Mouse (Mus musculus) heart, embryonic 13.5 days (tissue): ENCODE data around the gene Tead2. TPM values are rescaled to one million over a fixed set of nuclear protein-coding genes. Genes with fewer than 3 reads are reported as not detected.

Experiments used
- ATAC-seq: fragments of 200-750 bp; cut with Nextera tagmentation; 2 replicates; pipeline ENCODE4 v1.8.0; 2017; ENCODE audit warnings: moderate TSS enrichment; ENCODE audit not compliant: insufficient number of reproducible peaks, low FRiP score, low TSS enrichment; ENCODE audit errors: extremely low read depth
- H3K27ac ChIP-seq: fragments of 300-500 bp; sonication (generic); replicated peaks from 2 replicates; pipeline ENCODE4 v1.5.1; 2015; ENCODE audit warnings: moderate library complexity, mild to moderate bottlenecking, inconsistent platforms
- H3K27me3 ChIP-seq: fragments of 300-500 bp; sonication (generic); replicated peaks from 2 replicates; pipeline ENCODE4 v1.6.1; 2015; ENCODE audit warnings: mild to moderate bottlenecking, inconsistent platforms
- H3K36me3 ChIP-seq: fragments of 300-500 bp; sonication (generic); 2 replicates; pipeline ENCODE4 v1.6.1; 2015; ENCODE audit warnings: mild to moderate bottlenecking, inconsistent platforms
- H3K4me1 ChIP-seq: fragments of 300-500 bp; sonication (generic); 2 replicates; pipeline ENCODE4 v1.6.1; 2015; ENCODE audit warnings: inconsistent platforms
- H3K4me2 ChIP-seq: fragments of 300-500 bp; sonication (generic); 2 replicates; pipeline ENCODE4 v1.6.1; 2015; ENCODE audit warnings: inconsistent platforms, mild to moderate bottlenecking, moderate library complexity
- H3K4me3 ChIP-seq: fragments of 300-500 bp; sonication (generic); 2 replicates; pipeline ENCODE4 v1.5.1; 2015; ENCODE audit warnings: moderate library complexity, mild to moderate bottlenecking, inconsistent platforms
- H3K9ac ChIP-seq: fragments of 300-500 bp; sonication (generic); 2 replicates; pipeline ENCODE4 v1.6.1; 2015; ENCODE audit warnings: inconsistent platforms, mild to moderate bottlenecking, moderate library complexity
- H3K9me3 ChIP-seq: fragments of 300-500 bp; sonication (generic); 2 replicates; pipeline ENCODE4 v1.6.1; 2016; ENCODE audit warnings: inconsistent platforms
- WGBS: fragments of 180-500 bp; shearing (Covaris S2); methylation state at CpG from one replicate; pipeline ENCODE4 v1.1.7; 2015; ENCODE audit warnings: mixed read lengths; 5-methylcytosine and 5-hydroxymethylcytosine counted together
- polyA plus RNA-seq: library from polyadenylated mRNA; unstranded; fragments of >200 nt; fragmentation: Nextera tagmentation; extraction: Ambion mirVana; gene quantifications from 2 replicates; pipeline ENCODE4 v1.2.1, GENCODE M21; 2015

Gene Tead2
- polyA plus RNA-seq, 1 experiment from 2014 or later = 127 TPM

DNA sequence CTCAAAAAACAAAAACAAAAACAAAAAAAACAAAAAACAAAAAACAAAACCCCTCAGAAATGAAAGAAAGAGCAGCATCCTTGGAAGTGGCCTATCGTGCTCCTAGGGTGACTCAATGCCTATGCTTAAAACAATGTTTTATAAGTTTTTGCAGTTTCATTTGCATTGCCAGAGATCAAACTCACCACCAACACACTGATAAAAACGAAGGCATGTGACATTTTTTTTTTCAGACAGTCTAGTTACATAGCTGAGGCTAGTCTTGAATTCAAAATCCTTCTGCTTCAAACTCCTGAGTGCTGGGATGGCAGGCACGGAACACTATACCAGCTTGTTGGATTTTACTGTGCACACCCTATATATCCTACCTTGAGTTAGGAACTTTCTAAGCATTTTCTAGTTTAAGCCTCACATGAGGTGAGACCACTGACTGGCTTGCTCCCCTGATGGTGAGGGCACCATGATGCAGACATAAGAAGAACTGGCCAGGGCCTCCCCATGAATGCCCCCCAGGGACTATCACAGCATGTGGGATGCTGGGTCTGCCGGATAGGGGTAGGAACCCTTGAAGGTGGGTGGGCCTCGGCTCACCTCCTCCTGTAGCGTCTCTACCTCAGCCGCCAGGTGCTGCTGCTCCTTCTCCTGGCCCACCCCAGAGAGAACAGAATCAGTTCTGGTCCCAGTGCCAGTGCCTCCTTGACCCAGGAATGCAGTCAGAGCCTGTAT lies 22.8 kb upstream of the Tead2 start:
- ATAC-seq = no peak
- H3K4me1 ChIP-seq = peaks cover 26% of the 10 kb centered on the region
- H3K4me3 ChIP-seq = no peak overlapping the region
- H3K27me3 ChIP-seq = peaks cover 68% of the 10 kb centered on the region
- H3K36me3 ChIP-seq = no peaks in the 10 kb centered on the region
- no peaks in the 10 kb centered on the region for H3K9me3 ChIP-seq
- H3K4me2 ChIP-seq = no peak overlapping the region
- no peak overlapping the region for H3K9ac ChIP-seq
- H3K27ac ChIP-seq = no peak overlapping the region
- WGBS = 77% methylated on average over 7 of the region's 7 CpGs

GRCm38 (mm10) chr7:45193406-45193805 lies 22.1 kb upstream of the Tead2 start:
- H3K27me3 ChIP-seq = peaks cover 63% of the 10 kb centered on the region
- no peaks in the 10 kb centered on the region for H3K36me3 ChIP-seq
- 63% methylated on average over 5 of the region's 5 CpGs for WGBS
- H3K27ac ChIP-seq = no peak overlapping the region
- ATAC-seq = no peak
- peaks cover 26% of the 10 kb centered on the region for H3K4me1 ChIP-seq
- H3K4me3 ChIP-seq = no peak overlapping the region
- H3K9me3 ChIP-seq = no peaks in the 10 kb centered on the region
- no peak overlapping the region for H3K9ac ChIP-seq
- no peak overlapping the region for H3K4me2 ChIP-seq

DNA sequence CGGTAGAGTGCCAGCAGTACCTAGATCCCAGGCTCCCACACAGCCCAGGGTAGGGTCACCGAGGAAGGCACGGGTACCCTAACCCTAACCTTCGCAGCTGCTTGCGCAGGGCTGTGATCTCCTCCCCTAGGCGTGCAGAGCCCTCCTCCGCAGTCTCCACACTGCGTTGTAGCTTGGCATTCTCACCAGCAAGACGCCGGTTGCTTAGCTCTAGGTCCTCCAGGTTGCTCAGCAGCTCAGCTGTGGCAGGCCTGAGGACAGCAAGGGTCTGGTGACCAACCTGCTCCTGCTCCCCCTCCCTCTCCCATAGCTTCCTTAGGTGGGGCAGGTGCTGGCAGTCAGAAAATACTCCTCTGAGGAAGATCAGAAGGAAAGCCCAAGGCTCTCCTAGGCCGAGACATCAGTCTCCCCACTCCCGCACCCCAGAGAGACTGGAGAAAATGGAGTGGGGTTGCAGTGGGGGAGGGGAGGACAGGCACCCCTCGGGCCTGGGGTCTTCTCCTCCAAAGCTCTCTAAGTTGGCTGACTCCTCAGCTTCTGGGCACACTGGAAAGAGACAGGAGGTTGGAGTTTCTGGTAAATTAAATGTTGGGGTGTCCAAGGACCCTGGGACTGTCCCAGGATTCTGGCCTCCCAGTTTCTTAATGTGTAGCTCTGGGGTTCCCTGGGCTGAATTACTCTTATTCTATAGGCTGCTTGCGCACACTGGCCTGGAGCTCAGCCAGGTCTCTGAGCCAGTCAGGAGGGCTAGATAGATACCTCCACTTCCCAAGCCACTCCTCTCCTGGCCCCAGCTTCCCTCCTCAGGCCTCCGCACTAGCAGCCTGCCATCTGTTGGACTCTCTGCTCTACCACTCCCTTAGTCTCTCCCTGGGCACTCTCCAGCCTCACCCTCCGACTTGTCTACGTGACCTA lies 21.4 kb upstream of the Tead2 start:
- Histone ChIP-seq H3K4me2 (no peak overlapping the region), H3K4me1 (peaks cover 26% of the 10 kb centered on the region)
- WGBS = 74% methylated on average over 17 of the region's 17 CpGs

DNA sequence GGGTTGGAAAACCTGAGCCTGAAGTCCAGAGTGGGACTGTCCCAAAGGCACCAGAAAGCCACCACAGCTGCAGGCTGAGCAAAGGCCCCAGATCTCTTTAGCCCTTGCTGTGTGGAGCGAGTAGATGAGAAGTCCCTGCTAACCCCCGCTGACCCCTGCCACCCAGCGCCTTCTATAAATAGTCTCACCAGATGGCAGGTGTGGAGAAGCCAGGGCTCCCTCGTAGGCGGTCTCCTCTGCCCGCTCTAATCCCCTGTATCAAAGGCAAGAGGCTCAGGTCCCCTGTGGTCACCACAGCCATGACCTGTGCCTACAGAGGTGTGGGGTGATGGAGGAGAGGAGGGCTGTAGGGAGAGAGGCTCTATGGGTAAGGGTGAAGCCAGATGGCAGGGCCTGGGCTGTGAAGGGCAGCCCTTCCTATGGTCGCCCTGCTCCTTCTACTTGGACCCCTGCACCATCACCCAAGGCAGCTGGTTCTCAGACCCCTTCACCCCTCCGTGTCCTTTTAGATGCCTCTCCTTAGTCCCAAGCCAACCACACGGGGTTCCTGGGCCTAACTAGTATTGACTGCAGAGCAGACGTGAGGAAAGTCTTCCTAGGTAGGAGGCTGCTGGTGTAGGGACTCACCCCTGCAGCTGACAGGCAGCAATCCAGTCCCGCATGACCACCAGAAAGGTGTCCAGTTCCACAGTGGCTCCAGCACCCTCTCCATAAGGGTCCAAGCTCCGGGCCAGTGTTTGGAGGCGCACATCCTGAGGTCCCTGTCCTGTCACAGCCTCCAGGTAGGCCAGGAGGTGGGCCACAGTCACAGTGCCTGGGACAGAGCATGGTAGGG lies 20.0 kb upstream of the Tead2 start:
- no peak overlapping the region for H3K27ac ChIP-seq
- no peak for ATAC-seq
- no peaks in the 10 kb centered on the region for H3K36me3 ChIP-seq
- peaks cover 53% of the 10 kb centered on the region for H3K27me3 ChIP-seq
- WGBS = 51% methylated on average over 13 of the region's 13 CpGs
- H3K4me2 ChIP-seq = no peak overlapping the region
- H3K4me3 ChIP-seq = no peak overlapping the region
- no peaks in the 10 kb centered on the region for H3K9me3 ChIP-seq
- no peak overlapping the region for H3K9ac ChIP-seq
- peaks cover 26% of the 10 kb centered on the region for H3K4me1 ChIP-seq

More for the DNA sequence above, 21.4 kb upstream of the Tead2 start:
- H3K27me3 ChIP-seq = peaks cover 62% of the 10 kb centered on the region
- no peak for ATAC-seq
- H3K36me3 ChIP-seq = no peaks in the 10 kb centered on the region
- H3K27ac ChIP-seq = no peak overlapping the region
- no peak overlapping the region for H3K9ac ChIP-seq
- no peaks in the 10 kb centered on the region for H3K9me3 ChIP-seq
- H3K4me3 ChIP-seq = no peak overlapping the region

- 71% methylated on average over 4 of the region's 4 CpGs for WGBS
- Histone ChIP-seq H3K4me1 (peaks cover 26% of the 10 kb centered on the region), H3K27me3 (peaks cover 47% of the 10 kb centered on the region), H3K9me3 (no peaks in the 10 kb centered on the region), H3K4me3 (no peak overlapping the region), H3K9ac (no peak overlapping the region), H3K27ac (no peak overlapping the region), H3K4me2 (no peak overlapping the region), H3K36me3 (no peaks in the 10 kb centered on the region)
- ATAC-seq = no peak
These were observed 19.4 kb upstream of the Tead2 start for GRCm38 (mm10) chr7:45196176-45196535.

DNA sequence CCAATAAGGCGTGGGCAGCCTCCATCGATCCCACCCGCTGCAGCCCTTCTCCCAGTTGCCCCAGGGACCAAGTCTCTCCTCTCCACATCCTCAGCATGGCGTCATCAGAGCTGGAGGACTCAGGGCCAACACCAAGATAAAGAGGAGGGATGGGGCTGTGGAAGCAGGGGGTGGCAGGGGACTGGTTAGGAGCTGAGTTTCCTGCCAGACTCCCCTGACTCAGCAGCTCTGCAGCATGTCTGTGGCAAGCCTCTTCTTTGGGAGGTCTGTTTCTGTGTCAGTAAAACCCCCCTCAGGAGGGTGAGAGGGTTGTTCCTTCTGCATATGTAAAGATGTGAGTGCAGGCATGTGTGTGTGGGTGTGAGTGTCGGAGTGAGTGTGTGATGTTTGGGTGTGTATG lies 18.6 kb upstream of the Tead2 start:
- H3K4me1 ChIP-seq = peaks cover 19% of the 10 kb centered on the region
- 56% methylated on average over 5 of the region's 5 CpGs for WGBS

DNA sequence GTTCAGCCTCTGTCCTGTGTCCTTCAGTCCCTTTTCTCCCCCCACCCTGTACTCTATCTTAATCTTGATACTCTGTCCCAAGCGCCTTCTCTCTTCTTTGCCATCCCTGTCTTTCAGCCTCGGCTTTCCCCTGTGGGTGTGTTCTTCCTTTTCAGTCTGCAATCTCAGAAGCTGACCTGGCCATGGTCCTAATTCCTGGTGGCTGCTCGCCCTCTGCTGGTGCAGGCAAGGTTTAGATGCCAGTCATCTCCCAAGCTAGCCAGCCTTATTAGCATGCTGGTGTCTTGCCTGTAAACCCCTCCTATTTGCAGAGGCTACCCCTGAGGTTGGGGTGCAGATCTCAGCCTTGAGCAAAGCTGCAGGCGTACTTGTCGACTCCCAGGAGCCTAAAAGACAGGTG lies 17.1 kb upstream of the Tead2 start:
- no peak overlapping the region for H3K9ac ChIP-seq
- no peak for ATAC-seq
- no peak overlapping the region for H3K4me3 ChIP-seq

More for the DNA sequence above, 18.6 kb upstream of the Tead2 start:
- Histone ChIP-seq H3K4me3 (no peak overlapping the region), H3K36me3 (no peaks in the 10 kb centered on the region), H3K4me2 (no peak overlapping the region), H3K9ac (no peak overlapping the region), H3K27ac (no peak overlapping the region), H3K9me3 (no peaks in the 10 kb centered on the region), H3K27me3 (peaks cover 39% of the 10 kb centered on the region)
- ATAC-seq = no peak

GRCm38 (mm10) chr7:45198961-45199360 lies 16.6 kb upstream of the Tead2 start:
- H3K4me3 ChIP-seq = no peak overlapping the region
- no peak overlapping the region for H3K27ac ChIP-seq
- H3K4me1 ChIP-seq = peaks cover 23% of the 10 kb centered on the region
- no peak for ATAC-seq
- no peak overlapping the region for H3K4me2 ChIP-seq
- no peak overlapping the region for H3K9ac ChIP-seq
- no peaks in the 10 kb centered on the region for H3K36me3 ChIP-seq
- 72% methylated on average over 11 of the region's 11 CpGs for WGBS
- H3K27me3 ChIP-seq = peaks cover 23% of the 10 kb centered on the region
- H3K9me3 ChIP-seq = no peaks in the 10 kb centered on the region

More for the DNA sequence above, 17.1 kb upstream of the Tead2 start:
- WGBS = 4% methylated on average over 5 of the region's 5 CpGs
- no peak overlapping the region for H3K4me2 ChIP-seq
- no peaks in the 10 kb centered on the region for H3K36me3 ChIP-seq
- H3K27ac ChIP-seq = no peak overlapping the region
- peaks cover 29% of the 10 kb centered on the region for H3K27me3 ChIP-seq
- no peaks in the 10 kb centered on the region for H3K9me3 ChIP-seq
- H3K4me1 ChIP-seq = peaks cover 23% of the 10 kb centered on the region

GRCm38 (mm10) chr7:45202654-45203053 lies 12.9 kb upstream of the Tead2 start:
- Histone ChIP-seq H3K4me1 (peaks cover 11% of the 10 kb centered on the region; the same call in 1 of the 2 replicates), H3K4me2 (no peak overlapping the region), H3K27ac (peak overlapping the region; percentile 66), H3K4me3 (no peak overlapping the region), H3K27me3 (peaks cover 17% of the 10 kb centered on the region; the same call in 1 of the 2 replicates), H3K9me3 (no peaks in the 10 kb centered on the region), H3K36me3 (no peaks in the 10 kb centered on the region), H3K9ac (peak overlapping the region; percentile 62)
- no peak for ATAC-seq
- 15% methylated on average over 9 of the region's 10 CpGs for WGBS

DNA sequence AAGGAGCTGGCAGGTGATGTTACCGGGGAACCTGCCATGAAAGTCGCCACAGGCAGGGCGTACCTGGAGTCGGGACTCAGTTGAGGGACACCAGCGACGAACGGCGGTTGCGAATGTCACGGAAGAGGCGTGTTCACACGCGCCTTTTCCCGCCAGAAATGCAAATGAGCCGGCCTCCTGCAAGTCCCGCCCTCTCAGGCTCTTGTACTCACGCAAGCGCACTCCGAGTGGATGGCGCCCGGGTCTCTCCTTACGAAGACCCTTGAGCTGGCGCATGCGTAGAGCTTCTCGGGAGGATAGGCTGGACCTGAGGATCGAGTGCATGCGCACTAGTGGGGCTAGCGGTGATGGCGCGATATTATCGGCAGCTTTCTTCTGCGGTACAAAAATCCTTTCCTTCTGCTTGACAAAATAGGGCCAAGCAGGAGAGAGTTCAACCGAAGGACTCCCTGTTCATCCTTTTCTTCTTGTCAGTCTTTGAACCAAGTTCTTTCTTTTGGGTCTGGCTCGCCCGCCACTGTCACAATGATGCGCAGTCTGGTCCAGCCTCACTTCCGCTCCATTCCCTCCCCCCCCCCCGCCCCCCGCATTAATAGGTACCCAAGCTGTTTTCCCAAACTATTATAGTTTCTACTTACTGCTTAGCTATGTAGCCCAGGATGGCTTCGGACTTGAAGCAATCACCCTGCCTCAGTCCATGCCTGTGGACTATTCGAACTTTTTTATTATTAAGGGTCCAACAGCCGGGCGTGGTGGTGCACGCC lies 11.0 kb upstream of the Tead2 start, which contains the start of gene Ccdc155:
Ccdc155 (minus strand) TSS at position 513 of the 764 bp plus-strand sequence.
- no peaks in the 10 kb centered on the region for H3K36me3 ChIP-seq
- H3K4me3 ChIP-seq = peak within 1 kb of the TSS; percentile 54
- WGBS = 9% methylated on average over 41 of the region's 44 CpGs
- 0 out of 2 replicates have a peak, but pooled peaks cover 3% of the 10 kb centered on the region for H3K9me3 ChIP-seq
- no peak within 1 kb of the TSS for H3K27ac ChIP-seq
- peak; percentile 75; the same call in 1 of the 2 replicates for ATAC-seq
- H3K4me1 ChIP-seq = peaks cover 11% of the 10 kb centered on the region; the same call in 1 of the 2 replicates
- H3K9ac ChIP-seq = peak within 1 kb of the TSS; percentile 76
- H3K27me3 ChIP-seq = 0 out of 2 replicates have a peak, but pooled peaks cover 8% of the 10 kb centered on the region
- H3K4me2 ChIP-seq = peak within 1 kb of the TSS; percentile 70
